Mouse (Mus musculus) lung, embryonic 14.5 days (tissue): Measurements from ENCODE around the gene Glis1. TPM values are rescaled to one million over a fixed set of nuclear protein-coding genes. Genes with fewer than 3 reads are reported as not detected.
A peak's percentile ranks its signal among the peaks of the same experiment; 100 is the strongest.

Source experiments
- ATAC-seq: fragments of 200-750 bp; cut with Nextera tagmentation; 2 replicates; pipeline ENCODE4 v1.8.0; 2017; ENCODE audit warnings: mild to moderate bottlenecking, moderate TSS enrichment, moderate library complexity; ENCODE audit not compliant: insufficient read depth
- DNase-seq: peaks from one replicate; pipeline ENCODE4 v3.0.0-alpha.2; 2015
- H3K27ac ChIP-seq: fragments of 300-500 bp; sonication (generic); 2 replicates; pipeline ENCODE4 v1.5.1; 2014; ENCODE audit warnings: low read depth, mild to moderate bottlenecking, moderate library complexity
- H3K27me3 ChIP-seq: fragments of 300-500 bp; sonication (generic); 2 replicates; pipeline ENCODE4 v1.6.1; 2014; ENCODE audit warnings: low read length, control low read depth; ENCODE audit not compliant: insufficient read depth
- H3K36me3 ChIP-seq: fragments of 300-500 bp; sonication (generic); 2 replicates; pipeline ENCODE4 v1.6.1; 2014; ENCODE audit warnings: control low read depth; ENCODE audit not compliant: insufficient read depth
- H3K4me1 ChIP-seq: fragments of 300-500 bp; sonication (generic); 2 replicates; pipeline ENCODE4 v1.6.1; 2014; ENCODE audit warnings: antibody characterized with exemption, control low read depth; ENCODE audit not compliant: insufficient read depth
- H3K4me2 ChIP-seq: fragments of 300-500 bp; sonication (generic); 2 replicates; pipeline ENCODE4 v1.6.1; 2014; ENCODE audit warnings: mild to moderate bottlenecking
- H3K4me3 ChIP-seq: fragments of 300-500 bp; sonication (generic); 2 replicates; pipeline ENCODE4 v1.5.1; 2014; ENCODE audit warnings: low read depth, low read length
- H3K9ac ChIP-seq: fragments of 300-500 bp; sonication (generic); 2 replicates; pipeline ENCODE4 v1.6.1; 2014
- H3K9me3 ChIP-seq: fragments of 300-500 bp; sonication (generic); 2 replicates; pipeline ENCODE4 v1.6.1; 2016; ENCODE audit warnings: low read depth, low read length, control low read depth
- CTCF ChIP-seq: IDR thresholded peaks from 2 replicates; pipeline ENCODE4 v1.5.1; 2016; ENCODE audit warnings: antibody characterized with exemption, low read depth
- WGBS: fragments of 180-500 bp; shearing (Covaris S2); extraction: QIAGEN DNeasy Blood & Tissue Kit; methylation state at CpG from one replicate; pipeline ENCODE4 v1.1.7; 2014; 5-methylcytosine and 5-hydroxymethylcytosine counted together
- polyA plus RNA-seq: library from polyadenylated mRNA; unstranded; fragments of >200 nt; fragmentation: Nextera tagmentation; extraction: Ambion mirVana; gene quantifications from 2 replicates; pipeline ENCODE4 v1.2.1, GENCODE M21; 2014

Gene Glis1
- polyA plus RNA-seq, 1 experiment from 2014 or later = 2.9 TPM

DNA sequence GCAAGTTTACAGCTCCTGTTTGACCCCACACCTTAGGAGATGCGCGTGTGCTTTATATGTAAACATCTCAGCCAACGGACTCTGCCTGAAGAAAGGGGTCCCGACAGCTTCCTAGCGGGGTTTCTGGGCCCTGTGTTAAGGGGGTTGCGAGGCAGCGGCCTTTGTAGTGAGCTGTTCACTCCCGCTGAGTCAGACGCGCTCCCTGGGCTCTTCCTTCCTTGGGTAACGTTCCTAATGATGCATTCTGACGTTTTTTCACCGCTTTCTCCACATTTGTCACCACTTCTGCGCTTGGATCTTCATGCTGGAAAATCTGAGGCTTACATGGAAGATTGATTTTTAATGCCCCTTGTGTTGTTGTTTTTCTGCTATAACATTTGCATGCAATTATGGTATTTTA is 12.7 kb upstream of the Glis1 start:
- ATAC-seq (no peak), DNase-seq (peak; percentile 50)
- Histone ChIP-seq H3K4me1 (no peaks in the 10 kb centered on the region), H3K27ac (no peak overlapping the region), H3K27me3 (no peaks in the 10 kb centered on the region), H3K4me3 (peak overlapping the region; percentile 6; the same call in 1 of the 2 replicates), H3K4me2 (peak overlapping the region; percentile 46), H3K9me3 (no peaks in the 10 kb centered on the region), H3K9ac (no peak overlapping the region), H3K36me3 (no peaks in the 10 kb centered on the region)
- WGBS = 3% methylated on average over 14 of the region's 14 CpGs
- TF ChIP-seq CTCF = no peak

DNA sequence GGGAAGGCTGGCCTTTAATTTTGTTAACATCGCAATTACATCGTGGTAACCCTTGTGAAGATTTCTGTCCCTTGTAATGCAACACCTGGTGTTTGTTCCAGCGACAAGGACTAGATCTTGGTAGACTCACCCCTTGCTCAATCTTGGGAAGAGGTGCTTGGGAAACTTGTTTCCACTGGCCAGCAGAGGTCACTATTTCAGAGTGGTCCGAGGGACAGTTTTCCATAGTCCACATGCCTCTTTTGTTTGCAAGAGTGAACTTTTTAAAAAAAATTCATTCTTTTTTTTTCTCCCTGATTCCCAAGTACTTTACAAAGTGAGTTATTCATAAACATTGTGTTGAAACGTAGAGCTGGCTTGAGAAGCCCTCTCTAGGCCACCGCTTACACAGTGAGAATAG is 12.2 kb upstream of the Glis1 start:
- peak; percentile 88 for DNase-seq
- Histone ChIP-seq H3K4me1 (no peaks in the 10 kb centered on the region), H3K27ac (no peak overlapping the region), H3K4me2 (0 out of 2 replicates have a peak overlapping the region, but pooled peaks have one; percentile 46), H3K36me3 (no peaks in the 10 kb centered on the region), H3K4me3 (no peak overlapping the region), H3K27me3 (no peaks in the 10 kb centered on the region), H3K9ac (no peak overlapping the region), H3K9me3 (no peaks in the 10 kb centered on the region)
- WGBS = 18% methylated on average over 6 of the region's 6 CpGs
- peak; percentile 44; the same call in 1 of the 2 replicates for ATAC-seq
- peak; percentile 76 for TF ChIP-seq CTCF

DNA sequence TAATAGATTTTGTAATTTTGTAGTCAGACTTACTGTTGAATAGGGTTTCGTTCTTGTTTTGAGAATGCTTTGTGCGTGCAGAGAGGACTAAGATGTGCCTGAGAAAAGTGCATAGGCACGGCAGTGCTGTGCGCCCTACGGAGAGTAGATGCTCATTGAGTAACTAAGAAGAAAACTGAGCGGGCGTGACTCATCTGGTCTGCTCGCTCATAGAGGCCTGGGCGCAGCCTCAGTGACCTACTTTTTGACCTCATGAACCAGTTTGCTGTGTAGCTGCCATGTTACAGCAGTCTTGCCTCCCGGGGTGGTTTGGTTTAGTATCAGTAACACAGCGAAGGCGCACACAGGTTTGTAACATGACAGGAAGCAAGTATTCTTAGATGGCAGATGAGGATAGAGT is 8.8 kb upstream of the Glis1 start:
- no peak for DNase-seq
- no peak overlapping the region for H3K4me2 ChIP-seq
- no peak overlapping the region for H3K9ac ChIP-seq
- no peak for TF ChIP-seq CTCF
- no peak overlapping the region for H3K4me3 ChIP-seq
- H3K36me3 ChIP-seq = no peaks in the 10 kb centered on the region
- no peaks in the 10 kb centered on the region for H3K27me3 ChIP-seq
- H3K9me3 ChIP-seq = no peaks in the 10 kb centered on the region
- WGBS = 93% methylated on average over 12 of the region's 12 CpGs
- H3K4me1 ChIP-seq = no peaks in the 10 kb centered on the region
- no peak overlapping the region for H3K27ac ChIP-seq
- ATAC-seq = no peak

DNA sequence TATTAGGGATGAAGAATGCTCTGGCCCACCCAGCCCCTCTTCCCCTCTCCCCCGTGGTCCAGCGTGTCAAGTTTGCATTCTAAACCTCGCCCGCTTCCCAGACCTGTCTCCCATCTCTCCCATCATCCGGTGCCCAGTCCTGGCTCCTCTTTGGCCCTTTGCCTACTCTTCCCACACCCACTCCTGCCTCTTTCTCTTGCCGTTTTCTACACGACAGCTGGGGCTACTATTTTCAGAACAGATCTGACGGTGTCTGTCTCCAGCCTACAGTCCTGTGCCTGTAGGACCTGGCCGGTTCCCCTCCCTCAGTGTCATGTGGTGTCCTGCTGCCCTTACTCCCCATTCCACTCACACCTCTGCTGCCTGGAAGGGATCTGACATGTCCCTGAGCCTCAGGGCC is 7.8 kb upstream of the Glis1 start:
- Histone ChIP-seq H3K27ac (no peak overlapping the region), H3K27me3 (no peaks in the 10 kb centered on the region), H3K4me2 (no peak overlapping the region), H3K9me3 (no peaks in the 10 kb centered on the region), H3K4me1 (no peaks in the 10 kb centered on the region), H3K9ac (no peak overlapping the region), H3K36me3 (no peaks in the 10 kb centered on the region), H3K4me3 (no peak overlapping the region)
- DNase-seq (no peak), ATAC-seq (no peak)
- 70% methylated on average over 9 of the region's 9 CpGs for WGBS
- TF ChIP-seq CTCF = no peak

DNA sequence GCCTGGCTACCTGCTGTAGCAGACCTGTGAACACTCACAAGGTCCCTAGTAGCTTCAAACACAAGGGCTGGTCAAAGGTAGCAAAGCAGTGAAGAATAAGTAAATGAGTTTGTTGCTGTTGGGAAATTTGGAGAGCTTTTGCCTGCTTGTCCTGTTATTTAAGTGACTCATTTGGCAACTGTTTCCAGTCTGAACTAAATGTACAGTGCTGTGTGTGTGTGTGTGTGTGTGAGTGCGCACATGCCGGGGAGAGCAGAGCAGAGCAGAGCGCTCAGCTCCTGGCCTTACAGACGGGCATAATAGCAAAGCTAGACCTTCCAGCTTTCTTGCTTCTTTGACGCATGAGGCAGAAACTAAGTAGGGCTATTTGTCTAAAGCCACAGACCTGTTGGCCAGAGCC is 1.7 kb upstream of the Glis1 start:
- H3K4me2 ChIP-seq = no peak overlapping the region
- 83% methylated on average over 5 of the region's 5 CpGs for WGBS
- DNase-seq (no peak), ATAC-seq (no peak)
- no peaks in the 10 kb centered on the region for H3K4me1 ChIP-seq
- no peak overlapping the region for H3K9ac ChIP-seq
- no peaks in the 10 kb centered on the region for H3K36me3 ChIP-seq
- no peak overlapping the region for H3K4me3 ChIP-seq
- H3K27me3 ChIP-seq = peaks cover 52% of the 10 kb centered on the region
- H3K27ac ChIP-seq = no peak overlapping the region
- TF ChIP-seq CTCF = no peak
- no peaks in the 10 kb centered on the region for H3K9me3 ChIP-seq

DNA sequence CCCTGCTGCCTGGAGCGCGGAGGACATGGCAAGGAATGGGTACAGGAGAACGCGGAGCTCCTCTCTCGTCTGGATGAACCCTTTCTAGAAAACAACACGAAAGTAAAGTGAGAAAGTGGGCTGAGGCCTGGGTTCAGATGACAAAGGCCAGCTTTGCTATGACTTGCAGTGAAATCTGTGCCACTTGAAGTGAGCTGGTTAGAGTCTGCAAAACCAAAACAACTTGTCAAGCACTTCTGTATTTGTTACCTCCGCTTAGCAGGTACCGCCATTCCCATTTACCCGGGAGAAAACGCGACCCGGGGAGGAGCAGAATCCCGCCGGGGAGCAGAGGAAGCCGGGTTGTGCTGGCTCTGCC is 414 bp upstream of the Glis1 start:
- no peaks in the 10 kb centered on the region for H3K9me3 ChIP-seq
- TF ChIP-seq CTCF = no peak
- no peaks in the 10 kb centered on the region for H3K4me1 ChIP-seq
- DNase-seq (no peak), ATAC-seq (no peak)
- no peak overlapping the region for H3K27ac ChIP-seq
- peaks cover 57% of the 10 kb centered on the region for H3K27me3 ChIP-seq
- WGBS = 8% methylated on average over 15 of the region's 15 CpGs
- no peaks in the 10 kb centered on the region for H3K36me3 ChIP-seq
- H3K4me2 ChIP-seq = peak overlapping the region; percentile 96
- peak overlapping the region; percentile 54 for H3K9ac ChIP-seq
- peak overlapping the region; percentile 59 for H3K4me3 ChIP-seq

DNA sequence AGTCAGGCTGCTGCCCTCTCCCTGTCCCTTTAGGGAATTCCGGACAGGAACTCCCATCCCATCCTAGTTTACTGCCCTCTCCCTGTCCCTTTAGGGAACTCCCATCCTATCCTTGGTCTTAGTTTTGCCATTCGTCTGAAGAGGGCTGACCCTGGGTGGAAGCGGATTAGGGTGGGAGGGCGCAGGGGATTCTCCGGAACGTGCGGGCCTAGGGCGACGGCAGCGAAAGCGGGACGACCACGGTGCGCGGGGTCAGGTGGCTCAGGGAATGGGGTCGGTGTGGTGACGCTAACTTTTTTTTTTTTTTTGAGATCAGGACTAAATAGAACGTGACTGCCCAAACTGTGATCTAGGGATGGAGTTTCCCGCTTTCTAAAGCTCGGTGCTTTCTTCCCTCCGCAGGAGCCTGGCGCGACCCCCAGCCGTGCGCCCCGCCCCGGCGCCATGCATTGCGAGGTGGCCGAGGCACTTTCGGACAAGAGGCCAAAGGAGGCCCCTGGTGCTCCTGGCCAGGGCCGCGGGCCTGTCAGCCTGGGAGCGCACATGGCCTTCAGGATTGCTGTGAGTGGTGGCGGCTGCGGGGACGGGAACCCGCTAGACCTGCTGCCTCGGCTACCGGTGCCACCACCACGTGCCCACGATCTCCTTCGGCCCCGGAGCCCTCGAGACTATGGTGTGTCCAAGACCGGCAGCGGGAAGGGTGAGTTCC is 1.0 kb downstream of the Glis1 start:
- Histone ChIP-seq H3K4me2 (peak overlapping the region; percentile 96), H3K36me3 (no peaks in the 10 kb centered on the region), H3K4me3 (peak overlapping the region; percentile 59), H3K9ac (peak overlapping the region; percentile 54; the same call in 1 of the 2 replicates), H3K9me3 (no peaks in the 10 kb centered on the region), H3K27me3 (peaks cover 67% of the 10 kb centered on the region), H3K27ac (no peak overlapping the region), H3K4me1 (no peaks in the 10 kb centered on the region)
- ATAC-seq = no peak; the same call in 1 of the 2 replicates
- TF ChIP-seq CTCF = 0 out of 2 replicates have a peak, but pooled peaks have one; percentile 13
- no peak for DNase-seq
- WGBS = 2% methylated on average over 47 of the region's 47 CpGs
